Mouse (Mus musculus) cerebellum, adult 8-10 months (tissue): ENCODE measurements around the gene Elf4.

Experiments
- DNase-seq: peaks from one replicate; pipeline ENCODE4 v3.0.0; 2022

Gene Elf4

GRCm38 (mm10) chrX:48365836-48366577, 96.9 kb downstream of the Elf4 start:
- no peak for DNase-seq
